Mouse (Mus musculus) mature B cell (primary cell): ENCODE measurements around the gene Frs2.

ENCODE experiments used
- in situ Hi-C: fragments of 300-500 bp; cut with MboI; formaldehyde crosslinking; loops from 2 replicates; pipeline ENCODE4 v1.14.3; 2019

Frs2 gene

DNA sequence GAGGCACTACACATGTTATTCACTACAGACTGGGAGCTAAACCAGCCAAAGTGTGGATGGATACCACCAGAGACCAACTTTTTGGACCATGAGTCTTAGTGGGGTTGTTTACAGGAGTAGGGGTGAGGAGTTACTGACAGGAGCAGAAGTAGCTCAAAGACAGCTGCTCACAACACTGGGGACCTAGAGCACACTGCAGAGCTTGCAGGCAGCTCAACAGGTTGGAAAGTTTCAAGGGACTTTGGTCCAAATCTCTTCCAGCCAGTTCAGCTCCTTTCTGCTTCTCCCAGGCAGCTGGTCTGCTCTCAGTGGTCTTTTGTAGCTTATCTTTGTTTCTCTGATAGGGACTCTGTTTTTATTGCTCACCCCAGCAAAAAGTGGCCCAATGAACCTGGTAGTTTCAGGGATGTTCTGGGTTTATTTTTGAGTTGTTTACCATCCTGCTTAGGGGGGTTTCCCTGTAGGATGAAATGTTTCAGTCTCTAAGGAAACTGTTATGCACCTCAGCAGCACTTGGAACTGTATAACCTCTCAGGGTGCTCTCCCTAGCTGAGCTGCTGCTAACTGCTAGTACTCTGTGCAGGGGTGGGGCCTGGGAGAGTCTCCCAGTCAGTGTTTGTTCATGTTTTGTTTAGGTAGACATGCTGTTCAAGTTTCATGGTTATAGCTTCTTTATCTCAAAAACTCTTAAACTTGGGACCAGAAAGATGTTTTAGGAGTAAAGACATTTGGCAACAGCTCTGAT lies 44.3 kb downstream of the Frs2 start:
- in situ Hi-C loops = no loop called here

DNA sequence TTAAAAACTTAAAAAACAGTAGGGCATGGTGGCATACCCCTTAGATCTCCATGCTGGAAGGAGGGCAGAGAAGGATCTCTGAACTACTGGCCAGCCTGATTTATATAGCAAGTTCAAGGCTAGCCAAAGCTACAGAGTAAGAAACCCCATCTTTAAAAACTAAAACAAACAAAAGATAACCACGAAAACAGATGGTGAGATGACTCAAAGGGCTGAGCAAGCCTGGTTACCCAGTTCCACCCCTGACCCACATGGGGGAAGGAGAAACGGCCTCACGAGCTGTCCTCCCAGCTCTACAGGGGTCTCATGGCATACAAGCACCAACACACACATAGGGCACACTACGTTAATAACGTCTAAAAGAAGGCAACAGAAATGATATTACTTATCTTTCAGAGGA lies 48.2 kb downstream of the Frs2 start:
- in situ Hi-C loops = no loop called here

DNA sequence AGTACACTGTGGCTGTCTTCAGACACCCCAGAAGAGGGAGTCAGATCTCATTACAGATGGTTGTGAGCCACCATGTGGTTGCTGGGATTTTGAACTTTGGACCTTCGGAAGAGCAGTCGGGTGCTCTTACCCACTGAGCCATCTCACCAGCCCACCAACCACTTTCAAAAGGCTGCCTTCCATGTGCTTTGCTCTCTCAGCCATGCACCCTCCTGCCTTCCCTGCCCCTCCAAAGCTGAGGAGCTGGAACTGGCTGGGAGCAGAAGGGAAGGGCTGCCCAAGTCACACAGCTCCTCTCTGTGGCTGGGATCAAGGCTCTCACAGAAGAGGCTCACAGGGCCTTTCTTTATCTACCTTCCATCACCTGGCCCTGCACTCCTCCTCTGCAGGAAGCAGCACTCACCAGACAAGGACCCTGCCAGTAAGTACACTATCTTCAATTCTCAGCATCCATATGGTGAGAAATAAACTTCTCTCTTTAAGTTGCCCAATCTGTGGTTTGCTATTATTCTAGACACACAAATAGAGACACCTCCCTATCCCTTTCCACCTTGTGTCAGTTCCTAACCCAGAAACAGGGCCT lies 51.1 kb downstream of the Frs2 start:
- in situ Hi-C loops = no loop called here

DNA sequence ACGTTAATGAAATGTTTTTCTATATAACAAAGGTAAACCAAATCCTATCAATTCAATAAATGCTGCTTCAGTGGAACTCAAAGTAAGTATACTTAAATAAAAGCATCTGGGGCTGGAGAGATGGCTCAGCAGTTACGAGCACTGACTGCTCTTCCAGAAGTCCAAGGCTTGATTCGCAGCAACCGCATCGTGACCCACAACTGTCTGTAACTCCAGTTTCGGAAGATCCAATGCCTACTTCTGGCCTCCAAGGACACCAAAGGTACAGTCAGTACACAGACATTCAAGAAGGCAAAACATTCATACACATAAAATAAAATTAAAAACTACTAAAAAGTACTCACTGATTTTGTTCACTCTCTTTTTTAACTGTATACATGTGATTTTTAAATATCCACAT lies 52.2 kb downstream of the Frs2 start:
- in situ Hi-C loops = no loop called here

DNA sequence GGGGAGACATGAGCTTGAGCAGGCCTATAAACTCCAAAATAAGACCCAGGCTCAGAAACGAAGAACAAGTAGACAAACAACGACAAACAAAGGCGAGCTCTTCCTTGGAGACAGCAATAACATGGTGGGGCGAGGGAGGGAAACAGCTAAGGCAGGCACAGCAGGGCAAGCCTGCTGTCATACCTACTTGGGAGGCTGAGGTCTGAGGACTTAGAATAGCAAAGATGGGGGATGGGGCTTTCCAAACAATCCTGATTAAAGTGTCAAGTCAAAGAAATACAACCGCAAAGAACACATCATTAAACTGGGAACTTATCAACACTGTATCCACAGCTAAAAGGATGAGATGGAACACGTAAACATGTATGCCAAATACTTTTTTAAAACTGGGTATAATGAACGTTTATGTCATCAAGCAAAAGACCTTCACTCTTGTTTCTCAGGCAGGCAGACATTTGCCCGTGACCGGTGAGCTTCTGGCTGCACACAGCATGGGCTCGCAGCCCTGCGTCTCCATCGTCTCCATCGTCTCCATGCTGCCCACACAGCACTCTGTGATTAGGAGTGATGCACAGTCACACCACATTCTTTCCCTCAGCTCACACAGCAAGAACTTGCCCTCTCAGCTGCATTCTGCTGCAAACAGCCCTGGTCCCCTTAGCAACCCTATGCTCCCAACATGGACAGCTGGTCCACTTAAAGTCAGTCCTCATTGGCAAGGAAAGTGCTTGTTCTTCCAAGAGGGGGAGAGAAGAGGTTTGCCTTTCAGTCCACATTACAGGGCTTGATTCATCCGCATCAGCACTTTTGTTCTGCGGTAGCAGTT lies 53.6 kb downstream of the Frs2 start:
- in situ Hi-C loops = no loop called here

DNA sequence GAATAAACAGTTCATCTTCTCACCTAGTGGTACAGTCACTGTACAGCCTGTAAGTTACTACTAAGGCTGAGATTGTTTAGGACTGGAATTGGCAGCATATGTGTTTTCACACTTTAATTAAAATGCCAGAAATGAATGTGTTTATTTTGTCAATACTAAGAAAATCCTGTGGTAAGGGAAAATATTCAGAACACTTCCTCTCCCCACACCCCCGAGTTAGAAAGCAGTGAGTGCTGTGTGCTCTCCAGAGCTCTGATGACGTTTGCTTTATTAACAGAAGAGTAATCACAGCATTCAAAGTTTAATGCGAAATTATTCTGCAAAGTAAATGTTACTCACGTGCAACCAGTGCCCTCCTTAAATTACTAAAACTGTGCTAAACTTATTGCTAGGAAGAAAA lies 58.7 kb downstream of the Frs2 start:
- in situ Hi-C loops = no loop called here

DNA sequence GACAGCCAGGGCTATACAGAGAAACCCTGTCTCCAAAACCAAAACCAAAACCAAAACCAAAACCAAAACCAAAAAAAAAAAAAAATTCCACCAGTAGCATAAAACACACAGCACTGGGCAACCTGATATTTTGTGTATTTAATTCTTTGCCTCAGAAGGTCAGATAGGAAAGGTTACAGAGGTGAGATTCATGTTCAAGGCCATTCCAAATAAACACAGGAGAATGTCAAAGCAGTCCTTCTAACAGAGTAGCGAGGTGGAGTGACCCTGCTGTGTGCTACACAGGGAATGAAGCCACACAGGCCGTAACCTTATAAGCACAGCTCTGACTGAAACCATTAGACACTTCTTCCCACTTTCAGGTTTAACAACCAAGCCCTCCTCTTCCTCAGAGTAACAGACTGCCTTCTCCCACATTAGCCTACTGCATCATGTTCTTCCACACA lies 66.4 kb downstream of the Frs2 start:
- in situ Hi-C loops = no loop called here

DNA sequence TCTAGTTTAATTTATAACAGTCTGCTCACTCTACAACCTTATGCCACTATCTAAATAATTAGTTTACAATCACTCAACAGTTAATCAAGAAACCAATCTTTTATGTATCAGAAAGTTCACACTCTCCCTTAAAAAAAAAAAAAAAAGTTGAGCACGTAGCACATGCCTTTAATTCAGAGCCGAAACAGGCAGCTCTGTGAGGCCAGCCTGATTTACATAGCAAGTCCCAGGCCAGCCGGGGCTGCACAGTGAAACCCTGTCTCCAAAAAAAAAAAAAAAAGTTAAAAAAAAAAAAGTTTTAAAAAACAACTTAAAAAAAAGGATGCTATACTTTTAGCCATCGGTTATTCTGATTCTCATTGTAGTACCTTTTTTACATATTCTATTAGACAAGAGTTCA lies 67.0 kb downstream of the Frs2 start:
- in situ Hi-C loops = no loop called here

DNA sequence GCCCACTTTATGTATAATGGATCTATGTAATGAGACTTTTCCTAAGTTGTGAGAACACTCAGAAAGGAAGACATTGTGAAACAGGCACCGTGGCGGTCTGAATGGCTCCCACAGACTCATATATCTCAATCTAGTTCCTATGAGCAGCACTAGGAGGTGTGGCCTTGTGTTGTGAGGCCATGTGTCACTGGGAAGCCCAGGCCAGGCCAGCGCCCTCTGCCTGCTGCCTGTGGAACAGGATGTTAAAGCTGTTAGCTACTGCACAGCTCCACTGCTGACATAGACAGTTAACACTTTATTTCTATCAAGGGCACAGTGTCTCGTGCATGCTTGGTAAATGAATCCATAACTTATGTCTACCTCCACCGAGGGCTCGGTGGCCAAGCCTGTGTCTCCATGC lies 70.0 kb downstream of the Frs2 start:
- in situ Hi-C loops = no loop called here

DNA sequence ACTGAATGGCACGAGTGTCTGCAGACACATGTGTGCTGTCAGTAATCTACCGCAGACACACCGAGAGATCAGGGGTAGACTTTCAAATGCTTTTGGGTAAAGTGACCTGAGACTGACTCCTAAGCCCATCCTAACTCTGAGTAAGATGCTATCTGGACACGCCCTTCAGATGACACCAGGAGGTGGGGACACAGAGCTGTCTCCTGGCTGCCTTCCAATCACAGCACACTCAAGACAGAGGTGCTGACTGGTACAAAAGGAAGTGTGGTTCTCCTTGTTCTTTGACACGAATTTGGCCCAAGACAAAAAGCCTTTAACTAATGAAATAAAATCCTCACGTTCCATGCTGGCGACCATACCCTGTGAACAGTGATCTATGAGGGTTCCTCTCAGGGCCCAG lies 75.2 kb downstream of the Frs2 start:
- in situ Hi-C loops = no loop called here

DNA sequence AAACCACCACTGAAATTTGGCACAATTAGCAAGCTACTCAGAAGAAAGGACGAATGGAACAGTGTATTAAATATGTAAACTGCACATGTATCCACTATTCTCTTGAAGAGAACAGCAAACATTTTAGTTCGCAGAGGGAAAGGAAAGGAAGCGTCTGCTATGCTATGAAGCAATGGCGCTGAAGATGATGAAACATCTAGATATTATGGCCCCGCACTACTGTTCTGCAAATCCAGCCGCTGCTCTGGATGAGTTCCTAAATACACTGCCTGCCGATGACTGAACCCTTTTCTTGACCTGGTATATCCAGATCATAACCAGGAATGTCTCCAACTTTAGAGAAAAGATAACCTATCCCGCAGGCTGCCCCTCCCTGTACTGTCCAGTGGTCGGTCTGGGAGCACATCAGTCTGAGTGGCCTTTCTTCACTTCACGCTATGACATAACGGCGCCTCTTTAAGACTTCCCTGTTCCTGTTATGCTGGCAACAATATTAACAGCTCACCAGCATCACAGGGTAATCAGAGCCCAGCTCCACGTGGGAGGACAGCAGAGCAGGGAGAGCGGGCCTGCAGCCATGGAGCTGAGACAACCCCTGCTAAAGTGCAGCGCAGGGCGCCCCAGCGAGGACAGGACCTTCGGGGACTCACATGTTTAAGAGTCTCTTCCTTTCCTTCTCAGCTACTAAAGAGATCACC lies 76.0 kb downstream of the Frs2 start:
- in situ Hi-C loops = no loop called here

DNA sequence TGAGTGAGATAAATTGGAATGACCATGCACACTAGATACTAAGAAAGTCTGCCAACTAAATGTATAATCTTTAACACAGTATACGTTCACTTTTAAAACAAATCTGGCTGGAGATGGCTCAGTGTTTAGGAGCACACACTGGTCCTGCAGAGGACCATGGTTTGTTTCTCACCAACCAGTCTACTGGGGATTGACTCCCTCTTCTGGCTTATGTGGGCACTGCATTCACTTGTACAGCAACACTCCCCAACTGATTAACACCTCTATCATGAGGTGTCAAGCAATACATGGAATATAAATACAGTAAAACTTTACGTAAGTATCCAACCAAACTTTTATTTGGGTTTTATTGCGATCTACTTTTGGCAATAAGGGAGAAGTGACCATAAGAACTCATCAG lies 79.2 kb downstream of the Frs2 start:
- in situ Hi-C loops = loop anchor here (10.0 kb wide), 1 partner anchor 146 kb away; no protein-coding TSS in a partner anchor

DNA sequence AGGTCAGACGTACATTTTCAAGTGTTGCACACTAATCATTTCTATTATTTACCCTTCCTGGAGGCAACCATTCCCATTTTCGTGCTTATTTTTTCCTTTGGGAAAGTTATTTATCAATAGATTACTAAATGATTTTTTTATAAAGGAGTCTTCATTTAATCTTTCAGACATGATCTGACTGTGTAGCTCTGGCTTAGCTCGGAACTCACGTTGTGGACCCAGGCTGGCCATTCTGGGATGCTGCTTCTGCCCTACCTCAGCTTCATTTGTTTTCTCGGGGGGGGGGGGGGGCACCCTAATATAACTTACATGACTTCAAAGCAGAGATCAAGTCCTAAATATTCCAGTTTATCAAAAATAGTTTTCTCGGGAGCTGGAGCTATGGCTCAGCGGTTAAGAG lies 84.3 kb downstream of the Frs2 start:
- in situ Hi-C loops = loop anchor here (10.0 kb wide), 1 partner anchor 151 kb away; no protein-coding TSS in a partner anchor

DNA sequence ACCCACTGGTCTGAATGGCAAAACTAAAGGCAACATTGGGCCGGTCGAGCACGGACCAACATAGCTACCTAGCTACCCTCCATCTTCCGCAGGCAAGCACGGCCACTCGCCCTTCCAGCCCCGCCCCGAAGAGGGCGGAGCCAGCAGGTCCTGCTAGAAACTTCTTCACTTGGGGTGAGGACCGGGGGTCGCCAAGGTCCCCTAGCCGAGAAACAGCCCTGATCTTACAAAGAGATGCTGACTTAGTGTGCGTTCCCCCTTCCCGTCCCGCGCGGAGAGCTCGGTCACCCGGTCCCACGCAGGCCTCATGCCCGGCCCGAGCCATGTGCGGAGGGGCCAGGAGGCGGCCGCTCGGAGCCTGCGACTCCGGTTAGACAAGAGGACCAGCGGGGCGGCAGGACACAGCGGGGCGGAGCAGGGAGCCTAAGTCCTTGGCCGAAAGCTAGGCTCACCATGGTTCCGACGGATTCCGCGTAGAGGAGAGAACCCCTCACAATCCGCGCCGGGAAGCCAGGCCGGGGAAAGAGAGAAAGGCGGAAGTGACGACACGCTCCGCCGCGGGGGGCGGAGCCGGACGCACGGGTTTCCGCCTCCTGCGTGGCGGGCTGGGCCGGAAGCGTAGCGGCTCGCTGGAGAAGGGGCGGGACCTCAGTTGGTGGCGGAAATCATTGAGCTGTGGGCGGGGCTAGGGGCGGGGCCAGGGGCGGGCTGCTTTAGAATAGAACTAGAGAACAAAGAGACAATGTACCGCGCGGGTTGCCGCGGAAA lies 84.9 kb downstream of the Frs2 start, which contains the start of gene Cct2:
Gene Cct2, minus strand, starts transcription at position 561 of the 768 bp plus-strand sequence.
- in situ Hi-C loops = loop anchor here (10.0 kb wide), 1 partner anchor 151 kb away; no protein-coding TSS in a partner anchor

DNA sequence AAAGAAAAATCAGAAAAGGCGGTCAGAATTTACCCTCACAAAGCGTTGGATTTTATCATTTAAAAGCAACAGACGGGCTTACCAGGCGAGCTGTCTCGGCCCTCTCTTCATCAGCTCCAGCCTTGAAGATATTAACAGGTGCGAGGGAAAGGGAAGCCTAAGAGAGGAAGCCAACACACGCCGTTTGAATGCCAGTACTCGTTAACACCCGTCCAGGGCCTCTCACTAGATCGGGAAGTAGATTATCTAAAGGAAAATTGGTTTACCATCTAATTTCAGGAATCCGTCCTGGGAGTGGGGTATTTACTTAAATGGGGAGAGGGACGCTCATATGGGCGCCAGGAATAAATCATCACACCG lies 85.5 kb downstream of the Frs2 start:
- in situ Hi-C loops = loop anchor here (10.0 kb wide), 1 partner anchor 152 kb away; no protein-coding TSS in a partner anchor

DNA sequence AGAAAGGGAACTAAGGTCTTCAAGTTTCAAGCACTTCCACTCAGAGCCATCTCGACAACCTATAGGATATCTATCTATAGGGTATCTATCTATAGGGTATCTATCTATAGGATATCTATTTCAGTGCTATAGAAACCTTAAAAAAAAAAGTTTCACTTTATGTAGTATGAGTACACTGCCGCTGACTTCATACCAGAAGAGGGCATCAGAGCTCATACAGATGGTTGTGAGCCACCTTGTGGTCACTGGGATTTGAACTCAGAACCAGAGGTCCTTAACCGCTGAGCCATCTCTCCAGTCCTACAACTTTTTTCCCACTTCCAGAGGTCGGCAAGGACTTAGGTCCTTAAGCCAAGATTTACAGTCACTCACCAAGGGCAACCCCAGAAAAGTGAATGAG lies 92.7 kb downstream of the Frs2 start:
- in situ Hi-C loops = no loop called here

DNA sequence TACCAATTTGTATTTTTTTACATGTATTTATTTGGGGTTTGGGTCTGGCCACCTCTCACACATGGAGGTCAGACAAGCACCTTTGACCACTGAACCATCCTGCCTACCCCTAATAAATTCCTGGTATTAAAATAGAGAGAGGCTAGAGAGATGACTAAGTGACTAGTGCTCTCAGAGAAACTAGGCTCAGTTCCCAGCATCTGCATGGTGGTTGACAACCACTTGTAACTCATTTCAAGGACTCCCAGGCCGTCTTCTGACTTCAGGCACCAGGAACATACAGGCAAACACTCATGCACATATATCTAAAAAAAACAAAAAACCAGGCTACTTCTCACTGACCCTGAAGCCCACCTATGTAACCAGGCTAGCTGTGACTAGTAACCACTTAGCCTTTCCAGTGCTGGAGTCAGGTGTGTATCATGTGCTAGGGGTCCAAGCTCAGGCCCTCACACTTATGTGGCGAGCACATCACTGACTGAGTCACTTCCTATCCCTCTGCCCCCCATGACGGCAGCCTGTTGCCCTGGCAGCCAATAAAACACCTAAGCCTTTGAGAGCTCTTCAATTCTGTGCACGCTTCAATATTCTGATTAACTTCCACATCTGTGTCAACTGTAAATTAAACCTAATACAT lies 98.3 kb downstream of the Frs2 start:
- in situ Hi-C loops = no loop called here

DNA sequence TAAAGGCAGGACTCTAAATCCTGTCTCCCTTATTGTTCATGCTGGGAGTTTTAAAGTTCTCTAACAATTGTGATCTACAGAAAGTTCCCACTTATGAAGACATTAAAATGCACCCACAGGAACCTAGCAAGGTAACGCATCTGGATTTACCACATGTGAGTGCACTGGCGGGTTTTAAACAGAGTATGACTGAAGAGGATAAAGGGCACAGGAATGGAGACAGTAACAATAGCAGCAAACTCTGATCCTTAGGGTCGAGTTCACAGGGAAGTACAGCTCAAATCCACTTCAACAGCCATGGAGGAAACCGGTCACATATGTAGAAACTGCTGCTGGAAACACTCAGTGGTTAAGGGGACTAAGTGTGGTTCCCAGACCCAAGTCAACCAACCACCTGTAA lies 99.1 kb downstream of the Frs2 start:
- in situ Hi-C loops = no loop called here

DNA sequence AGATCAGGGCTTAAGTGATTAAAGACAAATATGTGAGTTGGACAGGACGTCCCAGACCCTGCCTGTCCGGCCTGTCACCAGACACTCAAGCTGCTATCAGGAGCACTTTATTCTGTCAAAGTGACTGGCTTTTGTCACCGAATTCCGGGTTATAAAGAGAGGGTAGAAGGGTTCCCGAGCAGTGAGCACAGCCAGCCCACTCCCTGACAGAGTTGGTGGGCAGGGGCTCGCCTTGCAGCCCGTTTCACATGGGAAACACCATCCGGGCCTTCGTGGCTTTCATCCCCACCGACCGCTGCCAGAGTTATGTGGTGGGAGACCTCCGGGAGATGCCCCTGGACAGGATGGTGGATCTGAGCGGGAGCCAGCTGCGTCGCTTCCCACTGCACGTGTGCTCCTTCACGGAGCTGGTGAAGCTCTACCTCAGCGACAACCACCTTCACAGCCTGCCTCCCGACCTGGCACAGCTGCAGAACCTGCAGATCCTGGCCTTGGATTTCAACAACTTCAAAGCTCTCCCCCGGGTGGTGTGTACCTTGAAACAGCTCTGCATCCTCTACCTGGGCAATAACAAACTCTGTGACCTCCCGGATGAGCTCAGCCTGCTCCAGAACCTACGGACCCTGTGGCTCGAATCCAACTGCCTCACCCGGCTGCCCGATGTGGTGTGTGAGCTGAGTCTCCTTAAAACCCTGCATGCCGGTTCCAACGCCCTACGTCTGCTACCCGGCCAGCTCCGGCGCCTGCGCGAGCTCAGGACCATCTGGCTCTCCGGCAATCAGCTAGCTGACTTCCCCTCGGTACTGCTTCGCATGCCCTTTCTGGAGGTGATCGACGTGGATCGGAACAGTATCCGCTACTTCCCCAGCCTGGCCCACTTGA lies 102.9 kb downstream of the Frs2 start, which contains the start of gene Lrrc10:
Gene Lrrc10, plus strand, starts transcription at position 167 of the 882 bp plus-strand sequence.
- in situ Hi-C loops = no loop called here
